Mouse (Mus musculus) erythroblast, adult 5-6 weeks (primary cell): ENCODE measurements around the gene Lclat1. TPM values are rescaled to one million over a fixed set of nuclear protein-coding genes. Genes with fewer than 3 reads are reported as not detected.

Source experiments
- ATAC-seq: replicated peaks from 2 replicates; pipeline ENCODE4 v1.8.0; 2016; ENCODE audit warnings: moderate number of reproducible peaks, mild to moderate bottlenecking, moderate TSS enrichment, inconsistent platforms; ENCODE audit not compliant: poor library complexity, low FRiP score, severe bottlenecking
- total RNA-seq, 2 experiments: library from RNA; stranded (forward) in 1 of 2; stranded (reverse) in 1 of 2; fragments of 150-400 nt in 1 of 2; fragments of 200-764, 138-1000 nt in 1 of 2; gene quantifications; 2 replicates each; pipeline versions ENCODE4 v1.2.3 to v1.2.4; 2015 to 2017; ENCODE audit warnings: low replicate concordance in 2 of 2

The Lclat1 gene
- 3.6 and 9.0 TPM in 2 replicates for total RNA-seq (2015; ENCODE audit: low replicate concordance)
- total RNA-seq (2017; ENCODE audit: low replicate concordance): 1.3 and 3.3 TPM in 2 replicates

DNA sequence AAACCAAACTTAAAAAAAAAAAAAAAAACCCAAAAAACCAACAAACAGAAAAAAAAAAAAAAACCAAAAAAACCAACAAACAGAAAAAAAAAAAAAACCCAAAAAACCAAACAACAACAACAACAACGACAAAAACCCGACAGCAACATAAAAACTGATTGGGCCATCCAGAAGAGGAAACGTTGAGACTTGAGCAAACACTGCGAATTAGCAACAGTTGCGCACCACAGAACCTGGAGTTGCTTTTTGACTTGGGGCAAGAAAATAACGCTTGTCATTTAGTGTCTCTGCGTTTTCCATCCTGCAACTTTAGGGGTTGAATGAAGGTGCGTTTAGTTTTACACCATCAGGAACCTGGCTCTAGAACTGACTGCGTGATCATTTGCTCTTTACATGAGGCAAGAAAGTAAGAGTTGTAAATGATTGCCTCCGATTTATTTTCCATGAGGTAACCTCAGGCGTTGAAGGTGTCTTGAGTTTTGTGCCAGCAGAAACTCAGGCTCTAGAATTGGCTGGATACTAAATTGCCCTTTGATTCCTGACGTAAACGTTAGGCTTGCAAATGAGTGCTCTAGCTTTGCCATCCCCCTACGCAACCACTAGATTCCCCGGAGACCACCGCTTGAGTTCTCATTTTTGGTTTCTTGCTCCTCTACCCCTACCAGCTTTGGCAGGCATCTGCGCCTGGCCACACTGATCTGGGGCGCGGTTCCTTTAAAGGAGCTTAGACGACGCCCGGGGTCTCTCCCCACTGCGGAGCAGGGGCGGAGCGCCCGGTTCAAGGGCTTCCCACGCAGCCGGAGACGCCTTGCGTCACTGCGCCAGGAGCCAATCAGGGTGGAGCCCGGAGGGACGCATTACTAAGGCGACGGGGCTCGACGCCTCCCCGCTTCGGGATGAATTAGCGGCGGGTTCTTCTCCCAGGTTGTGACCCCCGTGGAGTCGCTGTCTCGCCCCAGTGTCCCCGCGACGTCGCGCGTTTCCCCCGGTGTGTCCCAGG lies at the start of gene Lclat1:
Gene Lclat1, plus strand, starts transcription at position 828 of the 1,000 bp plus-strand sequence.
- peak; percentile 99 for ATAC-seq

DNA sequence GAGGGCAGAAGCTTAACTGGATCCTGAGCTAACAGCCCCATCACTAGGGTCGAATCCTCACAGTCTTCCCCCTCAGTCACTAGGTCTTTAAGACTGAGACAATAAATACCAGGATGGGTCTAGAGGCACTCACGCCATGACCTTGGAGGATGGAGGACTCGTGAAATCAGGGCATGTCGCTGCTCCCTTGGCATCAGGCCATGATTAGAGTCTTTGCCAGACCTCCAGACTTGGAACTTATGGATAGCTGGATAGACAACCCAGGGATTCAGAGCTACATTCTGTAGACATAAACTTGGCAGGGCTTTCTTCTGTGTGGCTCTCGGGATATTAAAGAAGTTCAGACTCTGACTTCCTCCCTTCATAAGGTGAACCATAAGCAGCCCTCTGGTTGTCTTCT lies 49.5 kb upstream of the Lclat1 start:
- ATAC-seq: no peak

DNA sequence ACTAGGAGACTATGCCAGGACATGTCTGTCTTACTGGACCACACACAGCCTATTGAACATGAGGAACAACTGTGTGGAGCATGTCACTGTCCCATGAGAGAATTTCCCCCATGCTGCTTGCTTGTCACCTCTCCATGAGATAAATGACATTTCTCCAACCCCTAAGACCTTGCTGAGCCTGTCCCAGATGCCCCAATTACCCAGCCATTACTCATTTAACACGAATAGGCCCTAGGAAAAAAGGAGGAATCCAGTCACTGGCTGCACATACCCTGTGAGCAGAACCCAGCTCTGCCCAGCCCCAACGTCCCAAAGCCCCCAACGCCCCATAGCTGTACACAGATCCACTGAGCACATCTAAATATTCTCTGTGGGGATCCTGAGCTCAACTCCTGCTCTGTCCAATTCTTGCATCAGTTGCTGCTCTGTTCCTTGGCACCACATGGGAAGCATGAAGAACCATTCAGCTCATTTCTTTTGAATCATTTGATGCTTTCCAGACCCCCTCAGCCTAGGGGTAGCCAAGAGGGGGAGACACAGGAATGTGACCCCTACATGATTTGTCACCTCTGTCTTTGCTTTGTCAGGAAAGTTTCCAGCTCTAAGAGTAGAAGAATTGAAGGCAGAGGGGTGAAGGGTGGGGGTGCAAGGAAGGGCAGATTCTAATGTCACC lies 47.4 kb upstream of the Lclat1 start:
- ATAC-seq: no peak

DNA sequence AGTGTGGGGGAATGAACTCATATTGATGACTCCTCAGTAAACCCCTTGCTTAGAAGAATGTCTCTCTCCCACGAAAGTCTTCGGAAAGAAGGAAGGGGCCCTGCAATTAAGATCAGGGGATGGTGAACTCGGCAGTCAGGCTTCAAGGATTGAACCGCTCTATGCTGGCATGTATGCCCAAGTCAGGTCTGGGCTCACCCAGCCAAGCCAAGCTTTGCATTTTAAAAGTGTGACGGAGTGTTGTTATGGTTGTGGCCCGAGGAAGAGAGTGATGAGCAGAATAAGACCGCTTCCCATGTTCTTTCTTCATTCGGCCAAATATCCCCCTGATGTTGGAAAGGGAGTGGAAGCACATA lies 46.9 kb upstream of the Lclat1 start:
- no peak for ATAC-seq

DNA sequence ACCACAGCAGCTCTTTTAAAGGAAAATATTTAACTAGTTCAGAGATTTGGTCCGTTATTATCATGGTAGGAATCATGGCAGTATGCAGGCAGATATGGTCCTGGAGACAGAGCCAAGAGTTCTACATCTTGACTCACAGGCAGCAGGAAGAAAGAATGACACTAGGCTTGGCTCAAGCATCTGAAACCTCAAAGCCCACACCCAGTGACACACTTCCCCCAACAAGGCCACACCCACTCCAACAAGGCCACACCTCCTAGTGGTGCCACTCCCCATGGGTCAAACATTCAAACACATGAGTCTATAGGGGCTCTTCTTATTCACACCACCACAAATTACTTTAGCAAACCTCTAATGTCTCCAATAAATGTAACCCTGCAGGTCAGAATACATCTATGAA lies 45.1 kb upstream of the Lclat1 start:
- ATAC-seq: no peak

DNA sequence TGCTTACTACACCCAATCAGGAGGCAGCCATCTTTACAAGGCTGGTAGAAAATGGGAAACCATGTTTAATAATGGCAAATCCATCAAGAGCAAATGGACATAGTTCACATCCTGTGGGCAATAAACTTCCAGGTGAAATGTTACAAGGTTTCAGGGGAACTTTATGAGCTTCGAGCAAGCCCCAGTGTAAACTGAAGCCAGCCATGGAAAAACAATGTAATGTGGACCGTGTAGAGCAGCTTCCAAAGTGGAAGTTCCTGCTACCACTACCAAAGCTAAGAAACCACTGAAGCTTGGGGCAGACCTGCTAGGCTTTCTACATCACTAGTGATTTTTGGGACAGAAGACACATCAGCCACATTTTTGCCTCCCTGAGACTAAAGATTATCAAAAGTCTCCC lies 44.5 kb upstream of the Lclat1 start:
- ATAC-seq: no peak

DNA sequence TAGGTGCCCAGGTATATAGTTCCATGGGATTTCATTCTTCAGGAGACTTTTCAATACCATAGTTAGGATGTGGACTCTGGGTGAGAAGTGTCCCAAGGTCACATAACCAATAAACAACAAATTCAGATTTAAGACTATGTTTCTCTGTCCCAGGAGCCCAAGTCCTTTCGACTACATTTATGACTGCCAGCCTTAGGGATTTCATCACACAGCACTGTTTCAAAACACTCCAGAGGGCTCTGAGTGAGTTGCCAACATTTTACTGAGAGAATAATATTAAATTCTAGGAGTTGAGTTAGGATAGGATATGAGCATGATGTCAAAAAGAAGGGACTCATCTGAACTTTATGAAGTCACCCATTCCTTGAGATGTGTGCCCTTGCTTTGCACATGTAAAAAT lies 44.0 kb upstream of the Lclat1 start:
- ATAC-seq: no peak

DNA sequence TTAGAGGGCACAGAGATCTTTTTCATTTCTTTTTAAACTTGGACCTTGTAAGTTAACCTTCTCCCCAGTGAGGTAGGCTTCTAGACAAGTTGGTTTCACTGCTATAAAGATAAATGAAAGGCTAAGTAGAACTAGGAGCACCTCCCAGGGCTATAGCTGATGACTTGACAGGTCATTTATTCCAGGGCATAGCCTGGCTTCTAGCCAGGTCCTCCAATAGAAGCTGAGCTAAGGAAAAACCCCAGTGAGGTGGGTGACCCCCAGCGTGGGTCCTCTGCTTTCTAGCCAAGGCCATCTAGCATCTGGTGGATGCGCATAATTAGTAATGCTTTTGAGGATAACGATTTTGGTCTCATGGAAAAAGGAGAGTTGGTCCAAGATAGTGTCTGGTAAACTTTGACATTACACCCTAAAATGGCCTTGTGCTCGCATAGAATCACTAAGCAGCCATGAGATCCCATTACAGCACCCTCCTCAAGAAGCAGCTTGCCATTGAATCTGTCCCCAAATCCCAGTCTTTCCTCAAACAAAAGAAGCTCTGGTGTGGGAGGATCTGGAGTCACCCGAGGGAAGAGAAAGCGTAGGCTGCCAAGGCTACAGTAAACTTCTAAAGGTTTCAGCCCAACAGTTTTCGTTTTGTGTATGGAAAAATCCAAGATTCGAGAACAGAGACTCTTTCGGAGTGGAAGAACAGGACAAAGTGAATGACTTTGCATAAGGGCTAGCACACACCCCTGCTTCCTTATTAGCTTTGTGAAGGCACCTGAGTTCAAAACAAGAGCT lies 41.2 kb upstream of the Lclat1 start:
- ATAC-seq: no peak

DNA sequence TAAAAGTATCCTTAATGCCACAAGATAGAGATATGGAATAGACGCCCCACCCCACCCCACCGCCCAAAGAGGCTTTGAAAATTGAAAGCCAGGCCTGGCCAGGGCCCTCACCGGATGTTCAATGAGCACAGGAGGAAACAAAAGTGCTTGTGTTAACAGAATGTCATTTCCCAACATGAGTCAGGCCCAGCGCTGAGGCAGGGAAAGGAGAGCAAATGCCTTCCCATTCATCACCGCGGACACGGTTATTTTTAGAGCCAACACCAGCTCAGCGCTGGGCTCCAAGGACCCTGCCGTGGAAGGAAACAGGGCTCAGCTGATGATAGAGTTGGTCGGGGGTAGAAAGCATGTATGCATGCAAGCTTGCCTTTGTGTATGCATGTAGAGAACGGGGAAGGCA lies 40.4 kb upstream of the Lclat1 start:
- no peak for ATAC-seq

DNA sequence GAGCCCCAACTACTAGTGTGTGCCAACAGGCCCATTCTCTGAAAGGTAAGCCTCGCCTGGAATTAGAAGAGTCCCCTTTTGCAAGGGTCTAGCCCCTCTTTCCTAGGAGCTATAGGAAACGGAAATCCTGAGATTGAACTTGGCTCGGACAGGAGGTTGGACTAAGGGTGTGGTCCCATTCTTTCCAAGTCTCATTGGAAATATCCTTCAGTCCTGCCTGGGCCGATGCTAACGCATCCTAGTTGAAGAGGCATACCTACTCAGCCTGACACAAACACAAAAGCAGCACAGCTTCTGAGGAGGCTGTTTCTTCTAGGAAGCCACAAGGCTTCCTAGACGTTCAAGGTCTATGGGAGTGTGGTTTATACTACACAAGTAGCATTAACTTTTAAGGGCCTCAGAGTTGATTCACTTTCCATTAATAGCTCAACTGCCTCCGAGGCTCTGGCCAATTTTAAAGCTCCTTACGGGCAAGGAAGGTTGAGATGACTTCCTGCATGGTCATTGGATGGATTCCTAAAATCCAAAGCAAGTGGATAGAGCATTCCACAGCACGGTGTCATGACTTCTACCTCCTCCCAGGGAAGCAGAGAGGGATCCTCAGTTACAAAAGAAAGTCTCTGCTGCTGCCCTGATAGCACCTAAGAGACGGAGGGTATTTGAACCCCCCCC lies 39.3 kb upstream of the Lclat1 start:
- no peak for ATAC-seq

DNA sequence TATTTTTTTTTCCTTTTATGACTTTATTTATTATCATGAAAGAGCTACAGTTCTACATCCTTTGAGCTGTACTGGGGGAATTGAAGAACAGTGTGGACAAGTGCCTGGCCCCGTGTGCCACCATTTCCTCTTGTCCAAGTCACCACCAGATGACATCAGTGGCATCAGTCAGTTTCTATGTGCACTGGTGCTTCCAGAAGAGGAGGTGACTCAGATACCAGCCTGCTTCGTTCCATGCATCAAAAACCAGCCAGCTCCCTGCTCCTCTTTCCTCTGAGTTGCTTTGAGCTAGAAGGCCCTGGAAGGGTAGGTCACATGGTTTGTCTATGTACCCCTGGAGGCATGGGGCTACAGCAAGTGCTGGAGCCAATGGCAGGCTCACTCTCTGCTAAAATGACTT lies 37.3 kb upstream of the Lclat1 start:
- no peak for ATAC-seq

DNA sequence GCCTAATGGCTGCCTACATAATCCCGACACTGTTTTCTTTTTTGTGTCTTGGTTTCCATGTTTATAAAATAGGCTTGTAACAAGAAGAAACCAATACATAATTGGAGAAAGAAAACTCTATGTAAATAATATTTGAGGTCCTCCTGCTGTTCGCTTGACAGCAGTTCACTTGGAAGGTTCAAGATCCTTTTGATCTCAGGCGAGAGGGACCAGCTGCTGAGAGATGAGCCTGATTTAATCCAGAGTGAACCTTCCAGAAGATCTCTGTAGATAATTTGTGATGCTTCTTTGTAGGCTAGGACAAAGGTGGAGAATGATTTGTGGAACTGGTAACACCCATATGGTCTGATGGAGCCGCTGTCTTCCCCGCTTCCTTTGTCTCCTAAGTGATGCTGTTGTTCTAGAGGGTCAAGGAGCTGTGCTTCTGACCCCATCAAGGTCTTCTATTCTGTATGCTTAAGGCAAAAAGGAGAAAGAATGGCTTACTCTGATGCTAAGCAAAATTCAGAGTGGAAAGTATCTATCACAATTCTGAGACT lies 36.0 kb upstream of the Lclat1 start:
- no peak for ATAC-seq

DNA sequence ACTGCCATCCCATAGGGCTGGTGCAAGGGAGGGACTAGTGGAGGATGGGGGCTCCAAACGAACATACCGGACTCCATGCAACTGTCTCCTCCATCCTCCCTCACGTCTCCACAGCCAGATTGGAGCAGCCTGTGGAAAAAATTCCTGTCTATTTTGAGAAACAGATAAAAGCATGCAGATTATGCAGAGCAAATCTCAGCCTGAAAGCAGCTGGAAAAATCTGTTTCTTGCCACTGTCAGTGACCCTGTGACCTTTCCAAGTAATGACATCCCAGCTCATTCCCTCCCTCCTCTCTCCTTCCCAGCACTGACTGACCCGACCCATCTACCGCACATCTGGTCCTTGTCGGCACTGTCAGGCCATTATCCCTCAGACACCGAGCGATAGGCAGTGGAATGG lies 35.5 kb upstream of the Lclat1 start:
- ATAC-seq: no peak

DNA sequence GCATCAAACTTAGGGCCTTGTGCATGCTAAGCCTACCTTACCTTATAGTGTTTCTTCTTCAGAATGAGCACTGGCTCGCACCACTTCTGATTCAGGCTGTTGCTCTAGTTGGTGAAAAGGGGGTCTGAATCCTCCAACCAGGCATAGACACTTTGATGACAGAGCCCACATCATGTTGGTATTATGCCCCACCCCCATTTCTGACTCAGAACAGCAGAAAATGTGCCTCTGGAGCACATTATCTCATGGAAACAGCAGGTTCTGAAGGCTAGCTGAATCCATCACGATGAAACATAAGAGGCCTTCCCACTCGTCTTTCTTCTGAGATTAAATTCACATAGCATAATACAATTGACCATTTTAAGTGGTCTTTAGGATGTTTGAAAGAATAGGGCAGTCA lies 33.2 kb upstream of the Lclat1 start:
- no peak for ATAC-seq

DNA sequence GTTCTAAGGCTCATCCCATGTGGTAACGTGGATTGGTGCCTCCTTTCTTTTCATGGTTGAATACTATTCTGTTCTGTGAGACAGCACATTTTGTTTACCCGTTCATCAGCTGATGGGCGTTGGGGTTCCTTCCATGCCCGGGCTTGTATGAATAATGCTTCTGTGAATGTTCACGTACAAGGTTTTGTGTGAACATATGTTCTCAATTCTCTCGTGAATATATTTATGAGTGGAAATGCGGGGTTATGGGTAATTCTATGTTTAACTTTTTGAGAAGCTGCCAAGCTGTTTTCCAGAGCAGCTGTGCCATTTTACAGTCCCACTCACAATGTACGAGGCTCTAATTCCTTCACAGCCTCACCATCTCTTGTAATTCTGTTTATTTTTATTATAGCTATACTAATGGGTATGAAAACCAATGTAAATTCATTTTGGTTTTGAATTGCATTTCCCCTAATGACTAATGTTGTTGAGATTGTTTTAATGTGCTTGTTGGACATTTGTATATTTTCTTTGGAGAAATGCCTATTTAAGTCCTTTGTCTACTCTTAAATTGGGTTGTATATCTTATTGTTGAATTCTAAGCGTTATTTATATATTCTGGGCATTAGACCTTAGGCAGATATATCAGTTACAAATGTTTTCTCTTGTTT lies 32.4 kb upstream of the Lclat1 start:
- no peak for ATAC-seq

DNA sequence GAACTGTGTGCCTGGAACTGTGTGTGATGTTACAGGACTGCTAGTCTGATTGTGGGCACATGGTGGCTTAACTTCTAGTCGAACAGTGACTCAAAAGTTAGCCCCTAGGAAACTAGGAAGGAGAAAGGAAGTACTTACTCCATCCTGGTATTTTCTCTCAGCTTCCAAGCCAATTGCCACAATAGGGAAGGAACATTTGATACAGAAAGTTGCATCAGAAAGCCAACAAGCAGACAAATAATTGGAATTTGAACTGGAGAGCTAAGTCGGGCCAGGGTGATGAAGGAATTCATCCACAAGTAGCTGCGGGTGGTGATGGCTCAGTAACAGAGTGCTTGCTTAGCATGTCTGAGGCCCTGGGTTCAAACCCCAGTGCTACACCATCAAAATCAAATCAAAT lies 30.1 kb upstream of the Lclat1 start:
- no peak for ATAC-seq

DNA sequence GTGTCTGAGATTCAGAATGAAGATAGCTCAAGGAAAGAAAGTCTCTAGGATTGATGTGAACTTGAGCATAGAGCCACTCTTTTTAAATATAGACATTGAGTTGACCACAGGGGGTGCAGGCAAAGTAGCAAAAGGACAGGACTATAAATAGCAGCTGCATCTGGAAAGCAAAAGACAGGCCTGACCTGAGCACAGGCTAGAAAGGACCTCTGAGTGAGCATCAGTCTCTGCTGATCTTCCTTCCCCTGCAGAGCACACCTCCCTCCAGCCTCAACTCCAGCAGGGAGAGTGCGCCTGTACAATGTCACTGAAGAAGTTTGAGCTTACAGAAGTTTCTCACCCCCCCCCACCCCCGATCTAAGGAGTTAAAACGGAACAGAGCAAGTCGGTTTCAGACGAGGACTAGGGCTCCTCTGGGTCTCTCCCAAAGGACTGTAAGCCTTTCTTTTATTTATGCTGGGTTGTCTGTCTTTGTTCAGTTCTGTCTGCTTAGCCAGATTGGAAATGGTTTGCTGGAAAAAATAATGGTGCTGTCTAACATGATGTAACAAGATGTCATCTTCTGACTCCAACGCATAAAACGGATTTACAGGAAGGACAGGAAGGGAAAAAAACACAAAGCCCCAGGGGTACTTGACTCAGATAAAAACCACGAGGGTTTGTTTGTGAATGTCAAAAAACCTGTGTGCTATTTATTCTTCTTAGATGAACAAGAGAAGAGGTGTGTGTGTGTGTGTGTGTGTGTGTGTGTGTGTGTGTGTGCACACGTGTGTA lies 26.2 kb upstream of the Lclat1 start:
- no peak for ATAC-seq

DNA sequence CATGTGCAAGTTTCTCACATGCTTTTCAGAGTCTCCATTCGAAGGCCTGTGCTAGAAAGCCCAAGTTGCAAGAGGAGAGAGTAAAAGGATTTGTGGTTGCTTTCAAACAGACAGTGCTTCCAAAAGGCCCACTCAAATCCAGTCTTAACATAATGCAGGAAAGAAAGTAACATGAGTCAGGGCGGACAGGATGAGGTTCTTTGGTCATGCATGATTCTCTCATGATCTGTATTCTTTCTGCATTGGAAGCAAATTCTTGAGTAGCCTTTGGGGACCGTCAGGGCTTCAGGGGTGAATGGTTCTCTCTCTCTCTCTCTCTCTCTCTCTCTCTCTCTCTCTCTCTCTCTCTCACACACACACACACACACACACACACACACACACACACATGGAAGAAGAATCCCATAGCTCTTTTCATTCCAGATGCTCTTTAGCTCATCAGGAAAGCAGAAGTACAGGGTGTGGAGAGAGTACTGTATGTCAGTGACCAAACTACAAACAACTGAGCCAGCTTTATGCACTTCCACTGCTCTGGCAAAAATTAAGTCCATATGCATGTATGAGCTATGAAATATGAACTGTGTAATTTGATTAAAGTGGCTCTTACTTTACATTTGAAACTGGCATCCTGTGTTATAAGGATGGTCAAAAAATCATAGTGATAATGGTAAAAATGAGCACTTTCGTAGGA lies 25.1 kb upstream of the Lclat1 start:
- no peak for ATAC-seq
